Mouse (Mus musculus): Measurements from ENCODE around the gene Clec4d. TPM values are rescaled to one million over a fixed set of nuclear protein-coding genes. Genes with fewer than 3 reads are reported as not detected.
"Not testable (repeated sequence)": the region's sequence is repeated elsewhere in the genome, so short reads cannot be mapped to it uniquely, and the experiment has no call there.

The Clec4d gene
- polyA plus RNA-seq, 1 experiment, result not detected

DNA sequence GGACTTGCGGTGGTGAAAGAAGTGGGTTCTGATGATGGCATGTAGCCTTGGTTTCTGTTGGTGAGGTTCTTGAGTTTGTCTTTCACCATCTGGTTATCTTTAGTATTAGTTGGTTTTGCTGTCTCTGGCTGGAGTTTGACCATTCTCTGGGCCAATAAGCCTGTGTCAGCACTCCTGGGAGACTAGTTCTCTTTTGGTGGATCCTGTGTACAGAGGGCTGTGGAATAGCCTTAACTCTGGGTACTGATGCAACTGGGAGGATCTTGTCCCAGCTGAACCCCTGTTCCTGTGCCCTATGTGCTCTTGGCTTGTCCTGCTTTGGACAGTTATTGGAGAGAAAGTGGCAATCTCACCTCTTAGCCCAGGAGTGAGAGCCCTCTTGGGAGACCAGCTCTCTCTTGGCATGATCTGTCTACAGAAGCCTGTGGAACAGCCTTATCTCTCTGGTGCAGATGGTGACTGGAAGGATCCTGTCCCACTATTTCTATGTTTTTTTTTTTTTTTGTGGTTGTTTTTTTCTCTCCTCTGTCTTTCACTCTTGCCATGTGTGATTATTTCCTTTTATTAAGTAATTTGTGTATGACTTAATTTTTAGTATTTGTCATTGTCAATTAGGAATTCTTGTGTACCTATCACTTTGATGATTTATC, 31.0 kb downstream of the Clec4d start:
- H3K4me1 ChIP-seq (ENCODE audit: control insufficient read depth, insufficient read depth, low read length), result no peaks in the 10 kb centered on the region
- 98% methylated on average over 1 of the region's 1 CpGs for WGBS
- TF ChIP-seq CTCF (IDR thresholded peaks at IDR 0.05; ENCODE audit: insufficient read depth, low read depth, low read length), result no peak
- no peak for TF ChIP-seq POLR2A (IDR thresholded peaks at IDR 0.05; ENCODE audit: insufficient read depth, low read depth, low read length)
- H3K27ac ChIP-seq (ENCODE audit: insufficient read depth, low read depth, low read length), result no peak overlapping the region
- H3K4me3 ChIP-seq (ENCODE audit: insufficient read depth, low read depth, low read length), result no peak overlapping the region

DNA sequence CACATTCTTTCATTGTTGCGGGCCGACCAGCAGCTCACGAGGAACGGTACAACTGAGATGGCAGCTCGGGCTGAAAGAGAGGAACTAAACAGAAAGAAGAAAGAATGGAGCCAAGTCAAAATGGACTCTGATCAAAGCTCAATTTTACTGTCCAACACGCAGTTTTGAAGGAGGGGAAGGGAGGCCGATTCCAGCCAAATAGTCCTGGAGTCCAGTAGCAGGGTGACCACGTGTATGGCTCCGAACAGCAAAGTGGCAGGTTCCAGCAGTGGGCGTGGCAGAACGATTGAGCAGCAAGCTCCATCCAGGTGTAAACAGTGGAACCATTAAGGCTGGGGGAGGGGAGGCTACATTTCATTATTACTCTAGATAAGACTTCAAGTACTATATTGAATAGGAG, 31.6 kb downstream of the Clec4d start:
- WGBS, result 89% methylated on average over 11 of the region's 11 CpGs
- not testable (repeated sequence) for H3K27ac ChIP-seq (ENCODE audit: insufficient read depth, low read depth, low read length); H3K4me3 ChIP-seq (ENCODE audit: insufficient read depth, low read depth, low read length); H3K4me1 ChIP-seq (ENCODE audit: control insufficient read depth, insufficient read depth, low read length)

- 62% methylated on average over 1 of the region's 1 CpGs for WGBS
- Histone ChIP-seq H3K27ac (ENCODE audit: insufficient read depth, low read depth, low read length) (no peak overlapping the region), H3K4me3 (ENCODE audit: insufficient read depth, low read depth, low read length) (no peak overlapping the region), H3K4me1 (ENCODE audit: control insufficient read depth, insufficient read depth, low read length) (no peaks in the 10 kb centered on the region)
- TF ChIP-seq CTCF (IDR thresholded peaks at IDR 0.05; ENCODE audit: insufficient read depth, low read depth, low read length) (no peak), POLR2A (IDR thresholded peaks at IDR 0.05; ENCODE audit: insufficient read depth, low read depth, low read length) (no peak)
Observed at GRCm38 (mm10) chr6:123296687-123297086, 34.8 kb downstream of the Clec4d start.

DNA sequence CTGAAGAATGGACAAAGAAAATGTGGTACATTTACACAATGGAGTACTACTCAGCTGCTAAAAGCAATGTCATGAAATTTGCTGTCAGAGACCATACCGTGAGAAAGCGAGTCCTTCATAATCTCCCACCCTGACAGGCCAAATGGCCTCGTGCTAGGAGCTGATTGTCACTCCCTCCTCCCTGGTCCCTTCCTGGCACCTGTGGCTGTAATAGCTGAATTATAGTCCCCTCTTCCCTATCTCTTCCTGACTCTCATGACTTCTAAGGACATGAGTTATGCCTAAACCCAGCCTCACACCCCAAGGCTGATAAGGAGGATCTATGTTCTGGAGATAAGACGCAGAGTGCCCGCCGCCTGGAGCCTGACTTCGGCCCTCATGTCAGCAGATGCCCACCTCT, 44.4 kb downstream of the Clec4d start:
- not testable (repeated sequence) for H3K4me1 ChIP-seq (ENCODE audit: control insufficient read depth, insufficient read depth, low read length); H3K27ac ChIP-seq (ENCODE audit: insufficient read depth, low read depth, low read length); H3K4me3 ChIP-seq (ENCODE audit: insufficient read depth, low read depth, low read length)
- WGBS, result 94% methylated on average over 7 of the region's 7 CpGs

GRCm38 (mm10) chr6:123308033-123308432, 46.1 kb downstream of the Clec4d start, which contains the start of gene Vmn2r19:
TSS of gene Vmn2r19 (plus strand) at chr6:123308333.
- TF ChIP-seq CTCF (IDR thresholded peaks at IDR 0.05; ENCODE audit: insufficient read depth, low read depth, low read length), result no peak
- TF ChIP-seq POLR2A (IDR thresholded peaks at IDR 0.05; ENCODE audit: insufficient read depth, low read depth, low read length), result no peak
- no peaks in the 10 kb centered on the region for H3K4me1 ChIP-seq (ENCODE audit: control insufficient read depth, insufficient read depth, low read length)
- no peak within 1 kb of the TSS for H3K27ac ChIP-seq (ENCODE audit: insufficient read depth, low read depth, low read length)
- H3K4me3 ChIP-seq (ENCODE audit: insufficient read depth, low read depth, low read length), result no peak within 1 kb of the TSS
- 95% methylated on average over 2 of the region's 2 CpGs for WGBS

Other genes starting within 250 kb of the Clec4d start
- gene Clec4b1, start 212.1 kb upstream of the Clec4d start, polyA plus RNA-seq (2012; ENCODE audit: insufficient read depth, insufficient read length, low replicate concordance, missing spikeins), result not detected in 2 replicates
- gene Clec4a2, start 155.7 kb upstream of the Clec4d start, polyA plus RNA-seq (2012; ENCODE audit: insufficient read depth, insufficient read length, low replicate concordance, missing spikeins), result not detected in 2 replicates
- gene Clec4b2, start 89.2 kb upstream of the Clec4d start, polyA plus RNA-seq (2012; ENCODE audit: insufficient read depth, insufficient read length, low replicate concordance, missing spikeins), result not detected in 2 replicates
- gene Clec4n, start 32.3 kb upstream of the Clec4d start, polyA plus RNA-seq (2012; ENCODE audit: insufficient read depth, insufficient read length, low replicate concordance, missing spikeins), result not detected in 2 replicates
- not detected in 2 replicates for gene Clec4e, start 27.8 kb downstream of the Clec4d start, polyA plus RNA-seq (2012; ENCODE audit: insufficient read depth, insufficient read length, low replicate concordance, missing spikeins)
- gene Vmn2r19, start 46.2 kb downstream of the Clec4d start, polyA plus RNA-seq (2012; ENCODE audit: insufficient read depth, insufficient read length, low replicate concordance, missing spikeins), result not detected in 2 replicates
- not detected in 2 replicates for gene Vmn2r20, start 156.0 kb downstream of the Clec4d start, polyA plus RNA-seq (2012; ENCODE audit: insufficient read depth, insufficient read length, low replicate concordance, missing spikeins)

Measured in olfactory bulb, adult 2 months (tissue).